Mouse (Mus musculus) lung, embryonic 16.5 days (tissue): Measurements from ENCODE around the gene Arhgap24. TPM values are rescaled to one million over a fixed set of nuclear protein-coding genes. Genes with fewer than 3 reads are reported as not detected.

ENCODE experiments used
- ATAC-seq: fragments of 200-750 bp; cut with Nextera tagmentation; 2 replicates; pipeline ENCODE4 v1.8.0; 2017; ENCODE audit warnings: low read depth, mild to moderate bottlenecking, moderate library complexity
- H3K27ac ChIP-seq: fragments of 300-500 bp; sonication (generic); 2 replicates; pipeline ENCODE4 v1.5.1; 2014; ENCODE audit warnings: mild to moderate bottlenecking, control low read depth, low read length
- H3K27me3 ChIP-seq: fragments of 300-500 bp; sonication (generic); 2 replicates; pipeline ENCODE4 v1.6.1; 2014; ENCODE audit warnings: low read depth, low read length, mixed read lengths; ENCODE audit not compliant: control insufficient read depth, insufficient read depth
- H3K36me3 ChIP-seq: fragments of 300-500 bp; sonication (generic); 2 replicates; pipeline ENCODE4 v1.6.1; 2014; ENCODE audit warnings: low read length; ENCODE audit not compliant: control insufficient read depth, insufficient read depth
- H3K4me1 ChIP-seq: fragments of 300-500 bp; sonication (generic); replicated peaks from 2 replicates; pipeline ENCODE4 v1.6.1; 2014; ENCODE audit warnings: low read length, mixed read lengths; ENCODE audit not compliant: control insufficient read depth, insufficient read depth
- H3K4me2 ChIP-seq: fragments of 300-500 bp; sonication (generic); 2 replicates; pipeline ENCODE4 v1.6.1; 2014; ENCODE audit warnings: low read depth, low read length, control low read depth
- H3K4me3 ChIP-seq: fragments of 300-500 bp; sonication (generic); 2 replicates; pipeline ENCODE4 v1.5.1; 2014; ENCODE audit warnings: mild to moderate bottlenecking, low read length, control low read depth
- H3K9ac ChIP-seq: fragments of 300-500 bp; sonication (generic); 2 replicates; pipeline ENCODE4 v1.6.1; 2014; ENCODE audit warnings: low read length, control low read depth
- H3K9me3 ChIP-seq: fragments of 300-500 bp; sonication (generic); 2 replicates; pipeline ENCODE4 v1.6.1; 2016; ENCODE audit warnings: low read length; ENCODE audit not compliant: control insufficient read depth
- WGBS: fragments of 180-500 bp; shearing (Covaris S2); extraction: QIAGEN DNeasy Blood & Tissue Kit; methylation state at CpG from one replicate; pipeline ENCODE4 v1.1.7; 2014; 5-methylcytosine and 5-hydroxymethylcytosine counted together
- polyA plus RNA-seq: library from polyadenylated mRNA; unstranded; fragments of >200 nt; fragmentation: Nextera tagmentation; extraction: Ambion mirVana; gene quantifications from 2 replicates; pipeline ENCODE4 v1.2.1, GENCODE M21; 2015

Gene Arhgap24
- polyA plus RNA-seq, 1 experiment from 2014 or later = 40.1 TPM

DNA sequence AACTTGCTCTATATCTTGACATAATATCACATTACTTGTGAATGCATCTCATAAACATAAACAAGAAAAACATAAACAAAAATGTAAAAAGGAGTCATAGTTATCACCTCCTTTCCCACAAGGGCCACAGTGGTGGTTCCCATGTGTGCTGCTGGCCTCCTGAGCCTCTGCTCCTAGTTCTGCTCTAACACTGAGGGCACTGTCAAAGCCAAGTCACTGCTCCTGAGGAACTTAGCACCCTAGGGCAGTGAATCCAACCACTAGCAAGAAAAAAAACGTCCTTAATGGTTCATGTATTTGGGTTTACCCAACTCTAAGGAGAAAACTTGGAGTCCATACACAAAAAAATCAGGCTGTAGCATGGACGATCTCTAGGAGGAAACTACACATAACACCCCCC is 304.9 kb downstream of the Arhgap24 start:
- H3K27me3 ChIP-seq = no peaks in the 10 kb centered on the region
- ATAC-seq = no peak
- H3K4me2 ChIP-seq = no peak overlapping the region
- peaks cover 5% of the 10 kb centered on the region for H3K4me1 ChIP-seq
- H3K36me3 ChIP-seq = no peaks in the 10 kb centered on the region
- no peak overlapping the region for H3K4me3 ChIP-seq
- no peaks in the 10 kb centered on the region for H3K9me3 ChIP-seq
- no peak overlapping the region for H3K27ac ChIP-seq
- WGBS = 64% methylated on average over 2 of the region's 2 CpGs
- H3K9ac ChIP-seq = no peak overlapping the region

DNA sequence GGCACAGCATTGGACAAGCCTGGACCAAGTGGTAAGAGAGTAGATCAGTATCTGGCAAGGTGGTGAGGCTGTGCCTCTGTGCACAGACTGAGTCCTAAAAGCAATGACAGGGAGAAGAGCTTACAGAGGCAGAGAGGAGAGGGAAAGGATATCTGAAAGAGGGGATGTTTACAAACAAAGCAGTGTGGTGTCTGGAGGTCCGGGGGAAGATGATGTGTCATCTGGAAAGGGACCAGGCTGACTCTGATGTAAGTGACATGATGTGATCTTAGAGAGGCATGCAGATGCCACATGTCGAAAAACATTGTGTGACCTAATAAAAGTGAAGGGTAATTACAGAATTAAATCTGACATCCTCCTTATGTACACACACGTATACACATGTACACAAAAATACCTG is 307.2 kb downstream of the Arhgap24 start:
- Histone ChIP-seq H3K27ac (peak overlapping the region; percentile 47; the same call in 1 of the 2 replicates), H3K27me3 (no peaks in the 10 kb centered on the region), H3K36me3 (no peaks in the 10 kb centered on the region), H3K4me1 (peaks cover 9% of the 10 kb centered on the region), H3K4me2 (no peak overlapping the region), H3K9ac (no peak overlapping the region), H3K9me3 (no peaks in the 10 kb centered on the region), H3K4me3 (no peak overlapping the region)
- 47% methylated on average over 3 of the region's 3 CpGs for WGBS
- peak; percentile 70 for ATAC-seq

DNA sequence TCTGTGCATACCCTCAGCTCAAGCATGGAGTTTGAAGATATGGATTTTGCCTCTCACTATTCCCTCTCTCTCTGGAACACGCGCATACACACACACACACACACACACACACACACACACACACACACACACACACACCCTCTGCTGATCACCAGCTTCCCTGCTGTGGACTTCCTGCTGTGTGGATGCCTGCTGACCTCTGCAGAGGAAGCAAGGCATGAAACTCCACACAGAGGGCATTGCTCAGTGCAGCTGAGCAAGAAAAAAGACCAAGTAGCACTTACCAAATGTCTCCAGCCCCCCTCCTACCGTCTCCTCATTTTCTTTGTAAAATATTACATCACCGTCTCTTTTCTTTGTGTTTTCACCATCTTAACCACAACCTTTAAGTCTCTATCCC is 310.1 kb downstream of the Arhgap24 start:
- no peak overlapping the region for H3K4me2 ChIP-seq
- no peaks in the 10 kb centered on the region for H3K9me3 ChIP-seq
- no peak overlapping the region for H3K4me3 ChIP-seq
- 44% methylated on average over 2 of the region's 4 CpGs for WGBS
- ATAC-seq = 0 out of 2 replicates have a peak, but pooled peaks have one; percentile 17
- no peaks in the 10 kb centered on the region for H3K36me3 ChIP-seq
- H3K27ac ChIP-seq = no peak overlapping the region
- peaks cover 9% of the 10 kb centered on the region for H3K4me1 ChIP-seq
- H3K9ac ChIP-seq = no peak overlapping the region
- H3K27me3 ChIP-seq = no peaks in the 10 kb centered on the region

DNA sequence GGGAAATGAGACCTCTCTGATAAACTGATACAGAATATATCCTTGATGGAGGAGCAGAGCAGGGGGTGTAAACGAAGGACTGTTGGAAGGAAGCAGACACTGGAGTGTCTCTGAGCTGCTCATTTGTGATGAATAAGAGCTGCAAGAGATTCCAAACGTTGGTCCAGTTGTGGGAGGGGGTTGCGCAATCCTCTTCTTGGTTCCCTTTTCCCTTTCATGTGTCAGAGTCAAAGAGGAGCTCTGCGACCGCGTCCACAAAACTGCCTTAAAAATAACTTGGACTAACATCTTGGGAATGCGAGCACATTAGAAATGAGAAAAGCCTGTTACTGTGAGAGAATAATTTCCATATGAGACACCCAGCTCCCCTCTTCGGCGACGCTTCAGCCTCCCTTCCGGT is 312.3 kb downstream of the Arhgap24 start:
- no peak overlapping the region for H3K4me2 ChIP-seq
- H3K4me3 ChIP-seq = no peak overlapping the region
- no peak for ATAC-seq
- H3K27me3 ChIP-seq = no peaks in the 10 kb centered on the region
- WGBS = 72% methylated on average over 11 of the region's 11 CpGs
- no peaks in the 10 kb centered on the region for H3K36me3 ChIP-seq
- H3K27ac ChIP-seq = 0 out of 2 replicates have a peak overlapping the region, but pooled peaks have one; percentile 22
- peaks cover 4% of the 10 kb centered on the region; the same call in 1 of the 2 replicates for H3K4me1 ChIP-seq
- no peaks in the 10 kb centered on the region for H3K9me3 ChIP-seq
- no peak overlapping the region for H3K9ac ChIP-seq

DNA sequence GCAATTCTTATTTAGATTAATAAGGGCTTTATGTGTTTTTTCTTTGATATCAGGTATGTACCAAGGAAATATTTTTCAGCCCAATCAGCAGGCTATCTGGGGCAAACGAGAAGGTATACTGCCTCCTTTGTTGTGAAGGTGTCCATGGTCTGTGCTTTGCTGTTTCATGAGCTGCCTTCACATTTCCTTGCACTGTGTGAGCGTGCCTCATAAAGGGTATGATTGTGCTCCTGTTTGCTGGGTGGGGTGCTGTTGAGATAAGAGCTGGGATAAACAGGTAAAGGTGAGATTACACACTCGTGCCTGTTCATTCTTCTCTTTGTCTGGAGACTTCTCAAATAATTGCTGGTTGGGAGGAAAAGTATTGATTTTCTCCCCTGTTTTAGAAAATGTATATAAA is 320.3 kb downstream of the Arhgap24 start:
- Histone ChIP-seq H3K27me3 (no peaks in the 10 kb centered on the region), H3K4me3 (no peak overlapping the region), H3K9me3 (no peaks in the 10 kb centered on the region), H3K4me1 (no peaks in the 10 kb centered on the region), H3K27ac (no peak overlapping the region), H3K9ac (no peak overlapping the region), H3K36me3 (no peaks in the 10 kb centered on the region), H3K4me2 (no peak overlapping the region)
- 56% methylated on average over 3 of the region's 3 CpGs for WGBS
- ATAC-seq = no peak

DNA sequence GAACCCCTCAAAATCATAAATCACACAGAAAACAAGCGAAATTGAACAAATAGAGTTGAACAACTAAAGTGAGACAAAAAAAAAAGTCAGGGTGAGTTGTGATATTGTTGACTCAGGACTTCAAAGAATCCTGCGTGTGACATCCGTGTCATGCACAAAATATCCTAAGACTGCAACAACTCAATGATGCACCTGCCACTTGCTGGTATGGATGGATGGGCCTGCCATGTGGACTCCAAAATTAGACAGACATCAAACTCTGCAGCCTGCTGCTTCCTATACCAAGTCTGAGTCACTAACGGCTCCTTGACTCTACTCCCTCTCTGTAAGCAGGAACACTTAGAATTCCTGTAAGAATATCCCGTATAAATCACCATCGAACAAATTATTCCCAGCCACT is 321.6 kb downstream of the Arhgap24 start:
- H3K36me3 ChIP-seq = no peaks in the 10 kb centered on the region
- no peak overlapping the region for H3K9ac ChIP-seq
- ATAC-seq = no peak
- no peaks in the 10 kb centered on the region for H3K4me1 ChIP-seq
- no peak overlapping the region for H3K27ac ChIP-seq
- no peak overlapping the region for H3K4me2 ChIP-seq
- 62% methylated on average over 6 of the region's 6 CpGs for WGBS
- no peak overlapping the region for H3K4me3 ChIP-seq
- no peaks in the 10 kb centered on the region for H3K9me3 ChIP-seq
- H3K27me3 ChIP-seq = no peaks in the 10 kb centered on the region

DNA sequence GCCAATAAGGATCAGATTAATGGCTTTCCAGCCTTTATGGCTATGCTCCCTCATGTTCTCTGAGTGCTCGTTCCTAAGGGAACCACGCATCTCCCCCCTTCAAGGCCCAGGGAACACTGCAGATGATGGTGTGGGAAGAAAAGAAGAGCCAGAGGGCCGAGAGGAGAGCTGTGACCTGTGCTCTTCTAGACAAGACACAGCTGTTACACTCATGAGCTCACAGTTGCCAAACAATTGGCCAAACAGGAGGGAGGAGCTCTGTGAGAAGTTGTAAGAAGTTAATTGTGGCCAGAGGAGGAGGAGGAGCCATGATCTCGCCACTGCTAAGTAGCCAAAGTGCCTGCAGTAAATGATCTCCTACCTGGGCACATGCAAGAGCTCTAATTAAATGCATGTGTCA is 322.5 kb downstream of the Arhgap24 start:
- 40% methylated on average over 4 of the region's 4 CpGs for whole genome bisulfite sequencing
- Histone ChIP-seq H3K27me3 (no peaks in the 10 kb centered on the region), H3K9me3 (no peaks in the 10 kb centered on the region), H3K9ac (no peak overlapping the region), H3K4me2 (no peak overlapping the region), H3K4me1 (no peaks in the 10 kb centered on the region), H3K27ac (no peak overlapping the region), H3K36me3 (no peaks in the 10 kb centered on the region), H3K4me3 (no peak overlapping the region)
- peak; percentile 83 for ATAC-seq

DNA sequence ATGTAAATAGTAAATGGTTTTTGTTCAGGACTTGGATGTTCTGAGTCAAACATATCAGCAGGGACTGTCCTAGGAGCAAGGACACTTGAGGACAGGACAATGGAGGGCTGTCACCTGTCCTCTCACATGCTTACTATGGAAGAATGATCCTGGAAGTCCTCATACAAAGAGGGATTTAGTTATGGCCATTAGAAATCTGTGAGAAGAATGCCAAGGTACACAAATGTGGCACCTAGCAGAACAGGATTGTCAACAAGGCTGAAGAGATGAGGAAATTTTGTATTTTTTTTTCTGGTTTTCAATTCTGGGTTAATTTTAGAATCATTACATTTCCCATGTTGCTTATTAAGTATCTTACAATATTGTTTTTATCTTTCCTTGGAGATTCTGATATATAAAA is 326.3 kb downstream of the Arhgap24 start:
- H3K4me1 ChIP-seq = no peaks in the 10 kb centered on the region
- no peak overlapping the region for H3K4me3 ChIP-seq
- H3K9ac ChIP-seq = no peak overlapping the region
- no peaks in the 10 kb centered on the region for H3K9me3 ChIP-seq
- H3K27me3 ChIP-seq = no peaks in the 10 kb centered on the region
- no peak for ATAC-seq
- H3K36me3 ChIP-seq = no peaks in the 10 kb centered on the region
- H3K4me2 ChIP-seq = no peak overlapping the region
- H3K27ac ChIP-seq = no peak overlapping the region

DNA sequence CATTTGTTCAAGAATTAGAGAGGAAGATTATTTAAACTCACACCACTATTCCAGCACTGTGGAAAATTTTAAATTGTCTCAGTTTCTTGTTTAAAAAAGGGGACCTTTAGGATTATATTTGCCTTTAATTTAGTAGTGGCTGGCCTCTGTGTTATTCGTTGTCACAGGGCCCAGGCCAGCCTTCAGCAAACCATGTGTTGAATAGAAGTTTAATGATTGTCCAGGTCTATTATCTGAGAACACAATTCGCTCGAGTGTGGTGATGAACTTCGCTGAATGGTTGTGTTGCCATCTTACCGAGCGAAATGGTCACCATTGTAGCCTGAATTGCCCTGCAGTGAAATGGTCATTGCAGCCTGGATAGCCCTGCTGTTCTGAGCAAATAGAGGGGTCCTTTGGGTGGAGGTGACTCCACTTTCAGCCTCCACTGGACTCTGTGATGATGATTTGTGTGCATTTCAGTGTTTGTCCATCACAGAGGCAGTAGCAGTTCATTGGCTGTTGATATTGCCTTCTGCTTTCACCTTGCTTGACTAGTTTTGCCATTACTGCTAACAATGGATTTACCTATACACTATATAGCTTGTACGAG is 329.3 kb downstream of the Arhgap24 start:
- 67% methylated on average over 7 of the region's 7 CpGs for WGBS
- Histone ChIP-seq H3K9me3 (no peaks in the 10 kb centered on the region), H3K4me2 (no peak overlapping the region), H3K27ac (no peak overlapping the region), H3K4me3 (no peak overlapping the region), H3K9ac (no peak overlapping the region), H3K36me3 (no peaks in the 10 kb centered on the region), H3K4me1 (no peaks in the 10 kb centered on the region), H3K27me3 (no peaks in the 10 kb centered on the region)
- ATAC-seq = no peak

DNA sequence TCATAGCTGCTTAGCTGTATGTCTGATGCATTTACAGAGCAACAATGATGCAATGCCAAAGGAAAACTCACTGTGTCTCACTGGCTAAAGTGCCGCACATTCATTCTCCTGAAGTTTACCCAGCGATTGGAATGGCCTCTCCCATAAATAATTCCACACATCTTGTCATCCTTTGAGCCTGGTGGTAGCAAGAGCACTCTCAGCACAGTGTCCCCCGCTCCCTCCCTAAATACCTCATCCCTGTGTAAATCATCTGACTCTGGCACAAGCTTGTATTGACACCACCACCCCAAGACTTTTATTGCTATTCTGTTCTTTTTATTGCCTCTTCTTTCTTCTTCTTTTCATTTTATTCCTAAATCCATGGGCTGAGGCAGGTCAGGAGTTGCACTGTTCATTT is 332.1 kb downstream of the Arhgap24 start:
- 75% methylated on average over 3 of the region's 3 CpGs for WGBS
- ATAC-seq = no peak
- no peaks in the 10 kb centered on the region for H3K36me3 ChIP-seq
- no peaks in the 10 kb centered on the region for H3K27me3 ChIP-seq
- no peak overlapping the region for H3K27ac ChIP-seq
- no peaks in the 10 kb centered on the region for H3K9me3 ChIP-seq
- no peak overlapping the region for H3K4me2 ChIP-seq
- H3K4me1 ChIP-seq = no peaks in the 10 kb centered on the region
- no peak overlapping the region for H3K9ac ChIP-seq
- no peak overlapping the region for H3K4me3 ChIP-seq
